Mouse (Mus musculus) gastrocnemius, adult 8-10 months (tissue): ENCODE results near the gene Mapk3. TPM values are rescaled to one million over a fixed set of nuclear protein-coding genes. Genes with fewer than 3 reads are reported as not detected.
A peak's percentile ranks its signal among the peaks of the same experiment; 100 is the strongest.
"Not testable (repeated sequence)": the region's sequence is repeated elsewhere in the genome, so short reads cannot be mapped to it uniquely, and the experiment has no call there.

ENCODE experiments used
- DNase-seq, 2 experiments: peaks; one replicate each; pipeline ENCODE4 v3.0.0; 2022; ENCODE audit warnings: low spot score in 2 of 2
- total RNA-seq, 4 experiments: library from RNA; stranded (reverse); gene quantifications; 2 replicates each; pipeline ENCODE4 v1.2.4; 2022

Mapk3 gene
- total RNA-seq, 4 experiments from 2014 or later, result 16.2 to 20.6 (median 18.6) TPM

- no peak for DNase-seq
These were observed 430 bp downstream of the Mapk3 start for GRCm38 (mm10) chr7:126759672-126760390.

- peak; percentile 36 to 73 for DNase-seq
These were observed 996 bp downstream of the Mapk3 start for GRCm38 (mm10) chr7:126760391-126760802.

GRCm38 (mm10) chr7:126760956-126761355, 1.6 kb downstream of the Mapk3 start:
- DNase-seq, result no peak

DNA sequence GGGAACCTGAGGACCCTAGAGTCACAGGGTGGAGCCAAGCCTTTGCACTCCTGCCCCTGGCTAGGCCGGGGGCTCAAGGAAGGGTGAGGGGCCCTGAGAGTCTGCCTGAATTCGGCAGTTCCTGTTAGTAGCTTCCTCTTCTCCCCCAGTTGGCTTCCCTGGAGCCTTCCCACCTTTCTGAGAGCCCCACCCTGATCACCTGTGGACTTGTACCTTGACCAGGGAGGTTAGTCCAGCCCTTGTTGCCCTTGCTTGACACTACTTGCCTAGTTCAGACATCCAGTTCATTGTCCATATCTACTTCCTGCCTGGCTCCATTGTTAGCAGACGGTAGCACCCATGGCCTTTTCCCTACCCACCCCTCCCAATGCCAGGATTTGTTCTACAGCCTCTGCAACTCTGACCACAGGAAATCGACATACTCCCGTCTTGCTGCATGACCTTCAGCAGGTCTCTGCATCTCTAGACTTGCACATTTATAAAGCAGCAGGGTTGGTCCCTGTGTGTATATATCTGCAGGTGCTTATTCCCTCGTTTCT, 2.2 kb downstream of the Mapk3 start:
- DNase-seq, result no peak

DNA sequence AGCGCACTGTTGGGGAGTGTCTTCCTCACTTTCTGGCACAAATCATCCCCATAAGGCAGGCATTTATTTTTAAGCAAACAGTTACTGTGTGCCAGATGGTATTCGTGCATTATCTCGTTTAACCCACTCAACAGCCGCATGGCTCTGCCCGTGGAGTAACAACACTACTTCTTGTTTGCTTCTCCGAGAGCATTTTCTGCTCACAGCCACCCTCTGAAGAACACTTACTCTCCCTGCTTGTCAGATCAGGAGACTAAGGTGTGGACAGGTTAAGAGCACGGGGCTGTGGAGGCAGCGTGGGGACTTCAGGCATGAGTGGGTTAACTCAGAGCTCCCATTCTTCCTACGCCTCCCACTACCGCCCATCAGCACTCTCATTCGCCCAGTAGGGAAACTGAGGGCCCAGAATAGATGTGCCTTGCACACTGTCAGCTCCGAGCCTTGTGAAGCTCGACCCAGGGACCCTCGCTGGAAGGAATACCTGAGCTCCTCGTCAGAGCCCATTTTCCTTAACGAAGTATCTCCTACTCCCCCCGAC, 3.1 kb downstream of the Mapk3 start:
- DNase-seq, result no peak

DNA sequence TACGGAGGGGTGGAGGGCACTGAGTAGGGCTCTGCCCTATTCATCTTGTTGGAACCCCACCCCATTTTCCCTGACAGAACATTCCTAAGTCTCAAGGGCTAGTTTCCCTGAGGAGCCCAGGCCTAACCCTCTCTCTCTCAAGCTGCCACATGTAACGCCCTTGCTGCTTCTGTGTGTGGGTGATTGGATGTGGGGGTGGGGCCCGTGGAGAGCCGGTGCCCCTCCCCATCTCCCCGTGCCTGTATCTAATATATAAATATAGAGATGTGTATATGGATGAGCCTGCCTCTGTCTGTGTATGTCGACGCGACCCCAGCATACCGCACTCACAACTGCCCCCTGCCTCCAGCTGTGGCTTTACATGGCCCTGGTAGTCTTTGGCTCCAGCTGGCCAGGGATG, 6.1 kb downstream of the Mapk3 start:
- no peak for DNase-seq

GRCm38 (mm10) chr7:126766201-126766600, 6.8 kb downstream of the Mapk3 start, which contains the start of gene Gdpd3:
TSS of gene Gdpd3 (plus strand) at chr7:126766334.
- DNase-seq, result no peak

GRCm38 (mm10) chr7:126767001-126767400, 7.6 kb downstream of the Mapk3 start:
- no peak for DNase-seq

- DNase-seq, result no peak
These were observed 11.4 kb downstream of the Mapk3 start for GRCm38 (mm10) chr7:126770784-126771183.

DNA sequence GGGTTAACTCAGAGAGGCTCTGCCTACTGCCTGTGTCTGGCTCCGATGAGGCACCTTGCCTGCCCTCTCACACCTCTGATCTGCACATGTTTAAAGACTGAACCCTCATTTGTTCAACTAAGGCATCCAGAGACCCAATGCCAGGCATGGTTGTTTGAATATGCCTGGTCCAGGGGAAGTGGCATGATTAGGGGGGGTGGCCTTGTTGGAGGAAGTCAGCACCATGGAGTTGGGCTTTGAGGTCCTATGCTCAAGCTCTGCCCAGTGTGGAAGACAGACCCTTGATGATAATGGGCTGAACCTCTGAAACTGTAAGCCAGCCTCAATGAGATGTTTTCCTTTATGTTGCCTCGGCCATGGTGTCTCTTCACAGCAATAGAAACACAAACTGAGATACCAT, 13.9 kb downstream of the Mapk3 start:
- DNase-seq, result no peak

DNA sequence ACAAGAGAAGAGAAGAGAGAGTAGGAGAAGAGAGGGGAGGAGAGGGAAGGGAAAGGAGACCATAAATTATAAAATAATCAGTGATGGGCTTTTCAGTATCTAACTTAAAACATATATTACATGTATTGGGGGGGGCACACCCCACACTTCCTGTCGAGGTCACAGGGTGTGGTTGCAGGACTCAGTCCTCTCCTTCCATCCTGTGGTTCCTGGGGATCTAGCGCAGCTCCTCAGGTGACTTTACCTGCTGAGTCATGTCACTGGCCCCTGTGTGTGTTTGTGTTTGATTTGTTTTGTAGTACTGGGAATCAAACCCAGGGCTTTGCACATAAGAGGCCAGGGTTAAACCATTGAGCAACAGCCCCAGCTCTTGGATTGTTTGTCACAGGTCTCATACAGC, 15.1 kb downstream of the Mapk3 start:
- no peak for DNase-seq

DNA sequence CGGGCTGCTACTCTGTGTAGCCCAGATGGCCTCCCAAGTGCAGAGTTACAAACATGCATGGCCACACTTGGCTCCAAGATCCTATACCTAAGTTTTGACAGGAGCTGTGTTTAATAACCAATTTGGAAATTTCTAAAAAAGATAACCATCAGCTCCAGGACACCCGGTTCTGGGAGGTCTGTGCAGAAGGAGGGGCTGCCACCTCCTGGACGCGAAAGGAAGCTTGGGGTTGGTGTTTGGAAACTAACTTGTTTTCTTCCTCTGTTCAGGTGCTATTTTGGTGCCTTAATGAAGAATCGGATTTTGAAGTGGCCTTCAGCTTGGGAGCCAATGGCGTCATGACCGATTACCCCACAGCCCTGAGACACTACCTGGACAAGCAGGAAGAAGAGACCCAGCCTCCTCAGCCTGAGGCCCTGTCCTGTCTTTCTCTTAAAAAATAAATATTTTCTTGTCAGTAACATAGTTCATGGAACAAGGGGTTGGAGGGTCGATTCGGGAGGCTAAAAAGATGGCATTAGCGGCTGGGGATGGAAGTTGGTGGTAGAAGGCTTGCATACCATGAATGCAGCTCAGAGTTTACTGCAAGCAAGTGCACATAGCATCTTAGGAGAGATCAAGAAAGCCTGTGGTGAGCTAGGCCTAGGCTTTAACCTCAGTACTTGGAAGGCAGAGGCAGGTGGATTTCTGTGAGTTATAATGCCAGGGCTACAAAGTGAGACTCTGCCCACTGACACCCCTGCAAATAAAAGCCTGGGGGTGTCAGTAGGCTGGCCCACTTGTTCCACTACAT, 16.0 kb downstream of the Mapk3 start:
- no peak for DNase-seq

DNA sequence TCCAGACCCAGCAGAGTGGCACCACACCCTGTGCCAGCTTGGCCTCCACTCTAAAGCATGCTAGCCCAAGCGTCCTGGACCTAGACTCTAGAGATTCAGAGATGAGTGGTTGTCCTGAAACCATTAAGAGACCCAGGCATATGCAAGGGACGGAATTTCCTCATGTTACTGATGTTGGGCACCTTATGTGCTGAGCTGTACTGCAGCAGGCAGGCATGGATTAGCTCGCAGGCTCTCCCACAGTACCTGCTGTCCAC, 16.5 kb downstream of the Mapk3 start:
- DNase-seq, result no peak

DNA sequence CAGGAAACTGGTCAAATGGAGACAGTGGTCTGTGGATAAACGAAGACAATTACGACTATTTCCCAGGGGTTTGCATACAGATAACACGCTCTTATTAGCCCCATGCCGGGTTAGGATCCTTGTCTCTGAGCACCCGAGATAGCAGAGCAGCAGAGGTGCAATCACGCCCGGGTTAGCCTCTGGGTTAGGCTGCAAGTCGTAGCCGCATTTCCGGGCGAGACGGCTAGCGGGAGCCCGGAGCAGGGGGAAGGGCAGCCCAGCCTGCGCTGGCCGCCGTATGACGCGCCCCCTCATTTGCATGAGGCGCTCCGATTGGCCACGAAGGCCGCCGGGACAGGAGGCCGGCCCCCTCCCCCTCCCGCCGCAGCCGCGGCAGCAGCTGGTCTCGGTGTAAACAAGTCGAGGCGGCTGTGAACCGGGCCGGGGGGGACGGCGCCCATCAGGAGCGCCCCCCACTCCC, 17.2 kb downstream of the Mapk3 start, which contains the start of gene Ypel3:
Ypel3 (plus strand) TSS at position 358 of the 460 bp plus-strand sequence.
- DNase-seq, result peak; percentile 93 to 96

DNA sequence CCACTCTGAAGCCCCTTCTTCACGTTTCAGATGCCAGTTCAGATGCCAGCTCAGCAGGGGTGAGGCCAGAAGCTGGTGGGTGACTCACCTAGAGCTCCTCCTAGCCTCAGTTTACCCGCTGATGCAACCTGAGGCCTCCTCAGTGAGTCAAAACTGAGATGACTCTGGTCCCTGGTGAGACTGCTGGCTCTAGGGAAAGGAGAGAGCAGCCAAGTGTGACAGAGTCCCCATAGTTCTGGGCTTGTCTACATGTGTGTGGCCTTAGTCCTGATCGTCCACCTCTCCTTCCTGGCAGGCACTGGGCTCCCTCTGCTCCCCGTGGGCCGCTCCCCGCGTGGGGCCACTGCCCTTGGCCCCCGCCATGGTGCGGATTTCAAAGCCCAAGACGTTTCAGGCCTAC, 18.1 kb downstream of the Mapk3 start:
- no peak for DNase-seq

- DNase-seq, result no peak
These were observed 18.7 kb downstream of the Mapk3 start for GRCm38 (mm10) chr7:126778147-126778546.

DNA sequence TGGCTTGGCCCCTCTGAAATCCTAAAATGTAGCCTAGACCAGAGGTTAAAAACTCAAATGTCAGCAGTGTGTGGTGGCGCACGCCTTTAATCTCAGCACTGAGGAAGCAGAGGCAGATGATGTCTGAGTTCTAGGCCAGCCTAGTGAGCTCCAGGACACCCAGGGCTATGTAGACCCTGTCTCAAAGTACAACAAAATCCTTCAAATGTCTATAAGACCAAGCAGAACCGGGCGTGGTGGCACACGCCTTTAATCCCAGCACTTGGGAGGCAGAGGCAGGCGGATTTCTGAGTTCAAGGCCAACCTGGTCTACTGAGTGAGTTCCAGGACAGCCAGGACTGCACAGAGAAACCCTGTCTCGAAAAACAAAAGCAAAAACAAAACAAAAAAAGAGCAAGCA, 19.7 kb downstream of the Mapk3 start:
- not testable (repeated sequence) for DNase-seq

DNA sequence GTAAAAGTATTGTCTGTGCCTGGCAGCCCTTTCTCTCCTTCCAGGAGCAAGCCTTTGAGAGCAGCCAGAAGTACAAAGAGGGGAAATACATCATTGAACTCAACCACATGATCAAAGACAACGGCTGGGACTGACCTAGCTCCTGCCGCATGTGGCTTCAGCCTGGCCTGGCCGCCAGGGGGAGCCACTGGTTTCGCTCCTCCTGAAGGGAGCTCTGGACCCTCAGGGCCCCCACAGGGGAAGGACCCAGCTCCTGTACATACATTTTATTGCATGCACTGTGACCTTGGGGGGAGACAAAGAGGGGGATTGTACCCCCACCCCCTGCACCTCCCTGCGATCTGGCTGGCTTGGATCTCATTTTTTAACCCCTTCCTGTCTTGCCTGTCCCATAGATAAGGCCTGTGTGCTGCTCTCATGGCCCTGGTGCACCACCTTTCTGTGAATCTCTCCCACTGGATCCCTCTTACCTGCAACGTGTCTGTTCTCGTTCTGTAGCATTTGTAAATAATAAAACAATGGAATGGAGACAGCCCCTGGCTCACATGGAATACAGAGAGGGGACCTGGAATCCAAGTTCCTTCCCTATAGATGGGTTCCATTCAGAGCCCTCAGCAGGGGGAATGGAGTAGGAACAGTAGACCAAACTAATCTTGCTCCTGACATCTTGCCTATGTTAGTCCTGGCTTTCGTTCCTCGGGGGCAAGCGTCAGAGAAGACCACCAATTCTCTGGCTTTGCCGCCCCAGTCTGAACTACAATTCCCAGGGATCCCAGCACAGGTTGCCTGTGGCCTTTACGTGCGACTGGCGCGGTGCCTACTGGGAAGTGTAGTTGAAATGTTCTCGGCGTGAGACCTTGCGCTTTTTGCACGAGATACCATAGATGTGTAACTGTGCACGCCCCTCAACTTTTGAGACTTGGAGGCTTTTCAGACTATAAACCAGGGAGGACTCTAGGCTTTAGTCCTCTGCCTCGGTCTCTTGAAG, 20.9 kb downstream of the Mapk3 start:
- DNase-seq, result peak; percentile 70 to 75

DNA sequence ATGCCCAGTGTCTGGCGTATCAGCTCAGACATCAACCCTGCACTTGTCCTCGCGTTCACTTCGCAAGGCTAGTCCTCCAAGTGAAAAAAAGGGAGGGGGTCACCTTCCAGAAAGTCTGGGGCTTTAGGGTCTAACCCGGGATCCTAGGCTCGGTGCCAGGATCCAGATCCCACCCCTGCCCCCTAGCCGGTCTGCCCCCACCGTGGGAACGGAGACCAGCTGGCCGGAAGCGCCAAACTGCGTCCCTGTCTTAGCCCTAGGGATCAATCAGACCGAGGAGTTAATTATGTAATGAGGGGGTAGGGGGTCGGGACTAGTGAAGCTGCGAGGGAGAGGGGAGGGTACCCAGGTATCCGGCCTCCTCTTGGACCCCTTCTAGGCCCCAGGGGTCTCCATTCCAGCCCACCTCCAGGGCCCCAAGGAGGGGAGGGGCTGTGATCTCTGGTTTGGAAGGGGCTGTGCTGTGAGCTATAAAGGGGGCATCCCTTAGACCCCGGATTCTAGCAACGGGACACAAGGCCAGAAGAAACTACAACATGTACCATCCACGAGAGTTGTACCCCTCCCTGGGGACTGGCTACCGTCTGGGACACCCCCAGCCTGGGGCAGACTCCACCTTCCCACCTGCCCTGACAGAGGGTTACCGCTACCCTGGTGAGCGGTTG, 21.7 kb downstream of the Mapk3 start, which contains the start of gene Tbx6:
Tbx6 (plus strand) TSS at position 513 of the 665 bp plus-strand sequence.
- no peak for DNase-seq

DNA sequence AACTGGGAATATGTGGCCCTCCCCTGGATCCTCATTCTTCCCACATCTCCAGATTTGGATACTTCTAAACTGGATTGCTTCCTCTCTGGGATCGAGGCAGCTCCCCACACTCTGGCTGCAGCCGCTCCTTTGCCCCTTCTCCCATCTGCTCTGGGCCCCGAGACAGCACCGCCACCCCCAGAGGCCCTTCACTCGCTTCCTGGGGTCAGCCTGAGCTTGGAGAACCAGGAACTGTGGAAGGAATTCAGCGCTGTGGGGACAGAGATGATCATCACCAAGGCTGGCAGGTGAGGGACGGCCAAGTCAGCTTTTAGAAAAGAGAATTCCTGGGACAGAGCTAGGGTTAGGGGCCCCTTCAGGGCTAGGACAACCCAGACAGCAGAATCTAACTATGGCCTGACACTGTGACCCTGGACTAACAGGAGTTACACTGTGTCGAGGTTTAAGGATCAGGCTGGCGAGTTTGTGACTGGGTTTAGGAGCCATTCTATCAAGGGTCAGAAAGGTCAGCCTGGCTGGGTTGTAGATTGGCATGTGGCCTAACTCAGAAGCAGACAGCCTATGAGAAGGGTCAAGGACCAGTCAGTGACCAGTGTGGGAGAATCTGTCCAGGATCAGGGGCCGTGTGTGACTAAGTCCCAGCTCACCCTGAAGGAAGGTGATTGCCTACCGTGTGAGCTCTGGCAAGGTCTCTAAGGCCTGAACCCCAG, 22.4 kb downstream of the Mapk3 start:
- DNase-seq, result no peak
